Mouse (Mus musculus) C2C12 (cell line): ENCODE measurements around the gene Ankrd63.
A peak's percentile ranks its signal among the peaks of the same experiment; 100 is the strongest.

Experiments
- CEBPB ChIP-seq: IDR thresholded peaks from one replicate; pipeline ENCODE4 v1.6.1; 2011; ENCODE audit warnings: low read depth, mild to moderate bottlenecking, control low read depth, moderate library complexity
- CTCF ChIP-seq: IDR thresholded peaks from one replicate; pipeline ENCODE4 v1.5.1; 2011; ENCODE audit not compliant: control insufficient read depth, insufficient read depth, insufficient read length
- MAX ChIP-seq: IDR thresholded peaks from one replicate; pipeline ENCODE4 v1.6.1; 2011; ENCODE audit warnings: mild to moderate bottlenecking, control low read depth
- MYOD1 ChIP-seq: IDR thresholded peaks from one replicate; pipeline ENCODE4 v1.6.1; 2011; ENCODE audit warnings: low read depth; ENCODE audit not compliant: control insufficient read depth, insufficient read length

DNA sequence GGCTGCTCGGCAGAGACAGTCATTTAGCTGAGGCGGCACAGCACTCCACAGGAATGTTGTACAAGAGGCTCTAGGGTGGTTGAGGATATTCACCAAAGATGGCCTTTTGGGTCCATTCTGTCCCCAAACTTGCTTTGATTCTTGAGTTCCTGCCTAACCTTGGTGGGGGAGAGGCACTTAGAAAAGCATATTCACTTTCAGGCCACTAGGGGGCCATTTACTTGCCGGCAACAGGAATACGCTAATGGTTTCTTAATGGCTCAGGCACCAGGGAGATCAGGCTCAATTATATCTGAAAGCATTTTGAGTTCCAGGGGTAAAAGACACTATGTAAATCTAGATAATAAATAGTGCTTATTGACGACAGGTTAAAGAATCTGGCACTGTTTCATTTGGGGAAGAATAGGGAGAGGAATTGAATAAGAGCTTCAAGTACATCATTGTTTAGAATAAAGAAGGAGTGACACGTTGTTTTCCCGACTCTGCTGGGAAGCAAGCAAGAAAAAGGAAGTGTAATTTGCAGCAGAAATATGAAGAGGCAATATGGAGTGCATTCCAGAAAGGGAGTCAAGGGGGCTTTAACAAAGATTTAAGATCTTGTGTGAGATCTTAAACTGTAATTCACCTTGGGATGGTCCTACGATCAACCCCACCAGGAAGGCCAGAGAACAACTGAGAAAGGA, 39.6 kb upstream of the Ankrd63 start:
- TF ChIP-seq CTCF (peak; percentile 13), MYOD1 (no peak), MAX (no peak), CEBPB (no peak)
